Mouse (Mus musculus) MEL (cell line): Measurements from ENCODE around the gene Bicdl1. TPM values are rescaled to one million over a fixed set of nuclear protein-coding genes. Genes with fewer than 3 reads are reported as not detected.

ENCODE experiments used
- DNase-seq: peaks from one replicate; pipeline ENCODE4 v3.0.0; 2011; ENCODE audit warnings: low read depth, low spot score
- H3K27ac ChIP-seq: 2 replicates; pipeline ENCODE4 v1.5.1; 2012; ENCODE audit warnings: low read depth, mild to moderate bottlenecking, control low read depth, low read length, moderate library complexity; ENCODE audit not compliant: control insufficient read depth
- H3K27me3 ChIP-seq, 2 experiments: fragments of 150-350 bp in 1 of 2; sonication (generic) in 1 of 2; 2 replicates each; pipeline ENCODE4 v1.6.1; 2012; ENCODE audit warnings: low read length in 2 of 2, mild to moderate bottlenecking in 2 of 2, improper control_type of control experiment in 1 of 2, moderate library complexity in 1 of 2; ENCODE audit not compliant: insufficient read depth in 2 of 2, control insufficient read depth in 1 of 2
- H3K36me3 ChIP-seq, 2 experiments: 2 replicates each; pipeline ENCODE4 v1.6.1; 2012 to 2014; ENCODE audit warnings: low read length in 2 of 2, improper control_type of control experiment in 1 of 2, inconsistent platforms in 1 of 2, mild to moderate bottlenecking in 1 of 2; ENCODE audit not compliant: insufficient read depth in 2 of 2, control insufficient read depth in 1 of 2
- H3K4me1 ChIP-seq, 2 experiments: fragments of 150-350 bp in 1 of 2; sonication (generic) in 1 of 2; 2 replicates each; pipeline ENCODE4 v1.6.1; 2012; ENCODE audit warnings: low read length in 2 of 2, improper control_type of control experiment in 1 of 2, mild to moderate bottlenecking in 1 of 2; ENCODE audit not compliant: insufficient read depth in 2 of 2, control insufficient read depth in 1 of 2
- H3K4me3 ChIP-seq, 2 experiments: fragments of 150-350 bp in 1 of 2; sonication (generic) in 1 of 2; 2 replicates each; pipeline ENCODE4 v1.5.1; 2012; ENCODE audit warnings: low read depth in 2 of 2, low read length in 2 of 2, mild to moderate bottlenecking in 2 of 2, moderate library complexity in 2 of 2, control low read depth in 1 of 2, improper control_type of control experiment in 1 of 2; ENCODE audit not compliant: control insufficient read depth in 1 of 2, insufficient read depth in 1 of 2
- H3K79me2 ChIP-seq: 2 replicates; pipeline ENCODE4 v1.6.1; 2012; ENCODE audit warnings: mild to moderate bottlenecking, low read length, moderate library complexity; ENCODE audit not compliant: control insufficient read depth, poor library complexity, insufficient read depth
- H3K9ac ChIP-seq: 2 replicates; pipeline ENCODE4 v1.6.1; 2012; ENCODE audit warnings: low read depth, mild to moderate bottlenecking, control low read depth, low read length, moderate library complexity; ENCODE audit not compliant: control insufficient read depth, poor library complexity, severe bottlenecking
- H3K9me3 ChIP-seq: fragments of 150-350 bp; sonication (generic); replicated peaks from 2 replicates; pipeline ENCODE4 v1.6.1; 2012; ENCODE audit warnings: mild to moderate bottlenecking, low read length, improper control_type of control experiment, moderate library complexity; ENCODE audit not compliant: insufficient read depth
- BHLHE40 ChIP-seq: IDR thresholded peaks from 2 replicates; pipeline ENCODE4 v1.6.1; 2012; ENCODE audit warnings: low read depth, mild to moderate bottlenecking, inconsistent platforms, low read length, improper control_type of control experiment, borderline replicate concordance
- CHD1 ChIP-seq: IDR thresholded peaks from 2 replicates; pipeline ENCODE4 v1.6.1; 2012; ENCODE audit warnings: low read depth, mild to moderate bottlenecking, inconsistent platforms, low read length, improper control_type of control experiment
- CTCF ChIP-seq, 3 experiments: IDR thresholded peaks in 2 of 3; conservative IDR thresholded peaks in 1 of 3; 2 replicates each; pipeline ENCODE4 v1.5.1; 2011 to 2012; ENCODE audit warnings: low read length in 3 of 3, low read depth in 2 of 3, mild to moderate bottlenecking in 2 of 3, improper control_type of control experiment in 1 of 3, inconsistent platforms in 1 of 3, mixed read lengths in 1 of 3, moderate library complexity in 1 of 3; ENCODE audit not compliant: control insufficient read depth in 1 of 3, insufficient read depth in 1 of 3, poor library complexity in 1 of 3, severe bottlenecking in 1 of 3
- E2F4 ChIP-seq: IDR thresholded peaks from 2 replicates; pipeline ENCODE4 v1.6.1; 2011; ENCODE audit warnings: low read depth, low read length, improper control_type of control experiment, borderline replicate concordance
- GABPA ChIP-seq: IDR thresholded peaks from 2 replicates; pipeline ENCODE4 v1.6.1; 2012; ENCODE audit warnings: low read depth, mild to moderate bottlenecking, inconsistent platforms, low read length, improper control_type of control experiment, moderate library complexity
- GATA1 ChIP-seq: IDR thresholded peaks from 2 replicates; pipeline ENCODE4 v1.6.1; 2011; ENCODE audit warnings: low read depth, low read length, improper control_type of control experiment
- JUND ChIP-seq: IDR thresholded peaks from 2 replicates; pipeline ENCODE4 v1.6.1; 2011; ENCODE audit warnings: low read depth, mild to moderate bottlenecking, improper control_type of control experiment, low read length
- KAT2A ChIP-seq: conservative IDR thresholded peaks from 2 replicates; pipeline ENCODE4 v1.6.1; 2012; ENCODE audit warnings: low read depth, low read length, improper control_type of control experiment, inconsistent platforms
- MAZ ChIP-seq: IDR thresholded peaks from 2 replicates; pipeline ENCODE4 v1.6.1; 2012; ENCODE audit warnings: low read depth, mild to moderate bottlenecking, inconsistent platforms, low read length, improper control_type of control experiment
- MXI1 ChIP-seq: IDR thresholded peaks from 2 replicates; pipeline ENCODE4 v1.6.1; 2011; ENCODE audit warnings: mild to moderate bottlenecking, low read depth, low read length, improper control_type of control experiment
- NELFE ChIP-seq: IDR thresholded peaks from 2 replicates; pipeline ENCODE4 v1.6.1; 2011; ENCODE audit warnings: low read depth, low read length, improper control_type of control experiment
- POLR2A ChIP-seq, 2 experiments: IDR thresholded peaks; 2 replicates each; pipeline ENCODE4 v1.6.1; 2011 to 2012; ENCODE audit warnings: low read length in 2 of 2, mild to moderate bottlenecking in 2 of 2, control low read depth in 1 of 2, improper control_type of control experiment in 1 of 2, low read depth in 1 of 2, moderate library complexity in 1 of 2; ENCODE audit not compliant: control insufficient read depth in 1 of 2, insufficient read depth in 1 of 2, poor library complexity in 1 of 2
- RCOR1 ChIP-seq: IDR thresholded peaks from 2 replicates; pipeline ENCODE4 v1.6.1; 2012; ENCODE audit warnings: low read depth, mild to moderate bottlenecking, inconsistent platforms, low read length, improper control_type of control experiment
- SMC3 ChIP-seq: IDR thresholded peaks from 2 replicates; pipeline ENCODE4 v1.6.1; 2011; ENCODE audit warnings: low read depth, low read length, improper control_type of control experiment
- TBP ChIP-seq: IDR thresholded peaks from 2 replicates; pipeline ENCODE4 v1.8.0; 2011; ENCODE audit warnings: low read depth, low read length, improper control_type of control experiment
- TCF12 ChIP-seq: IDR thresholded peaks from 2 replicates; pipeline ENCODE4 v1.6.1; 2014; ENCODE audit warnings: low read depth, mild to moderate bottlenecking, inconsistent platforms, low read length, improper control_type of control experiment, moderate library complexity
- USF2 ChIP-seq, 2 experiments: IDR thresholded peaks; 2 replicates each; pipeline ENCODE4 v1.6.1; 2011 to 2012; ENCODE audit warnings: improper control_type of control experiment in 2 of 2, low read length in 2 of 2, borderline replicate concordance in 1 of 2, inconsistent platforms in 1 of 2, low read depth in 1 of 2, mild to moderate bottlenecking in 1 of 2; ENCODE audit not compliant: insufficient read depth in 1 of 2
- ZC3H11A ChIP-seq: IDR thresholded peaks from 2 replicates; pipeline ENCODE4 v1.6.1; 2012; ENCODE audit warnings: low read depth, mild to moderate bottlenecking, inconsistent platforms, low read length, improper control_type of control experiment
- ZKSCAN1 ChIP-seq: IDR thresholded peaks from 2 replicates; pipeline ENCODE4 v1.6.1; 2012; ENCODE audit warnings: low read depth, mild to moderate bottlenecking, inconsistent platforms, low read length, improper control_type of control experiment, moderate library complexity
- ZNF384 ChIP-seq: IDR thresholded peaks from 2 replicates; pipeline ENCODE4 v1.6.1; 2012; ENCODE audit warnings: low read depth, mild to moderate bottlenecking, inconsistent platforms, low read length, improper control_type of control experiment
- polyA plus RNA-seq, 2 experiments: library from polyadenylated mRNA; stranded (reverse) in 1 of 2; unstranded in 1 of 2; fragments of >175 nt in 1 of 2; fragments of >200 nt in 1 of 2; gene quantifications; 2 replicates each; pipeline versions ENCODE4 v1.2.1 to v1.2.4; 2012; ENCODE audit warnings: low replicate concordance in 2 of 2, low read depth in 1 of 2; ENCODE audit not compliant: insufficient read length in 2 of 2, insufficient read depth in 1 of 2, missing spikeins in 1 of 2
- total RNA-seq: library from RNA; depleted of rRNA; stranded (reverse); fragments of 300-350 nt; gene quantifications from 2 replicates; pipeline ENCODE4 v1.2.3, GENCODE M21; 2012

The Bicdl1 gene
- total and polyA plus RNA-seq, 3 experiments: 3.5 to 13.4 TPM; not detected in 1

- TF ChIP-seq MXI1: no peak
- TF ChIP-seq KAT2A: no peak
- no peak for TF ChIP-seq BHLHE40
- no peak for TF ChIP-seq NELFE
- TF ChIP-seq RCOR1: no peak
- TF ChIP-seq ZNF384: no peak
- no peak for TF ChIP-seq TBP
- TF ChIP-seq MAZ: no peak
- no peak for TF ChIP-seq TCF12
- no peak for TF ChIP-seq POLR2A (IDR thresholded peaks at IDR 0.05; ENCODE audit: control insufficient read depth in 1 of 2, insufficient read depth in 1 of 2, low read depth in 1 of 2, low read length in 2 of 2, poor library complexity in 1 of 2)
- TF ChIP-seq ZC3H11A: no peak
- no peak for TF ChIP-seq E2F4
- TF ChIP-seq SMC3: no peak
- H3K79me2 ChIP-seq: no peaks in the 10 kb centered on the region
- peaks cover 0 to 12% of the 10 kb centered on the region in 2 experiments; a peak in 2 of 4 replicates for H3K36me3 ChIP-seq
- H3K27ac ChIP-seq: no peak overlapping the region
- H3K4me1 ChIP-seq: peaks cover 0 to 15% of the 10 kb centered on the region in 2 experiments; a peak in 2 of 4 replicates
- no peak overlapping the region for H3K4me3 ChIP-seq
- H3K9ac ChIP-seq: no peak overlapping the region
- H3K27me3 ChIP-seq: no peaks in the 10 kb centered on the region
- H3K9me3 ChIP-seq: no peaks in the 10 kb centered on the region
- DNase-seq: no peak
Observed at GRCm38 (mm10) chr5:115717106-115717505, 14.3 kb downstream of the Bicdl1 start.

DNA sequence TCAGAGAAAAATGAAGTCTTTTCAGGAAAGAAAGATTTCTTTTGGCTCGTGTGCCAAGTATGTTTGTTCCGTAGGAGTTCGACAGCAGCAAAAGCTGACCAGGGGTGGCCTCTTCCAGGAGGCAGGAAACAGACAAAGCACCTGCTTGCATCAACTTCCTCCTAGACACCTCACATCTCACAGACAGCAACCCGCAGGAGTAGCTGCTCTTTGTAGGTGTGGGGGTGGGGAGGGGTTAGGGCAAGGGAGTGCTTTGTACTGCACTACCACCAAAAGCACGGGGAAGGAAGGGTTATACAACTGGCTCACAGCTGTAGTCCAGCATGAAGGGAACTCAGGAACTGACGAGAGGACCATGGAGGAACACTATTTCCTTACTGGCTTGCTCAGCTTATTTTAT, 15.0 kb downstream of the Bicdl1 start:
- no peaks in the 10 kb centered on the region for H3K9me3 ChIP-seq
- H3K4me1 ChIP-seq: peaks cover 0 to 13% of the 10 kb centered on the region in 2 experiments; a peak in 2 of 4 replicates
- H3K9ac ChIP-seq: no peak overlapping the region
- H3K27ac ChIP-seq: no peak overlapping the region
- DNase-seq: no peak
- no peaks in the 10 kb centered on the region for H3K79me2 ChIP-seq
- no peak for TF ChIP-seq JUND
- no peak for TF ChIP-seq E2F4
- no peak for TF ChIP-seq GABPA
- TF ChIP-seq POLR2A (IDR thresholded peaks at IDR 0.05; ENCODE audit: control insufficient read depth in 1 of 2, insufficient read depth in 1 of 2, low read depth in 1 of 2, low read length in 2 of 2, poor library complexity in 1 of 2): no peak
- no peak for TF ChIP-seq USF2 (IDR thresholded peaks at IDR 0.05; ENCODE audit: borderline replicate concordance in 1 of 2, insufficient read depth in 1 of 2, low read depth in 1 of 2, low read length in 2 of 2)
- TF ChIP-seq GATA1: no peak
- no peak for TF ChIP-seq ZC3H11A
- no peak for TF ChIP-seq ZKSCAN1
- no peak for TF ChIP-seq CTCF (IDR thresholded peaks at IDR 0.05 in 2 of 3, conservative IDR thresholded peaks at IDR 0.05 in 1 of 3; ENCODE audit: control insufficient read depth in 1 of 3, insufficient read depth in 1 of 3, low read depth in 2 of 3, low read length in 3 of 3, poor library complexity in 1 of 3, severe bottlenecking in 1 of 3)
- no peak for TF ChIP-seq CHD1
- no peaks in the 10 kb centered on the region for H3K27me3 ChIP-seq
- peaks cover 0 to 9% of the 10 kb centered on the region in 2 experiments; a peak in 2 of 4 replicates for H3K36me3 ChIP-seq
- H3K4me3 ChIP-seq: no peak overlapping the region
